Mouse (Mus musculus) embryonic fibroblast, embryonic 13.5 days (primary cell): ENCODE results near the gene Dhx57.

Source experiments
- CTCF ChIP-seq: IDR thresholded peaks from 2 replicates; pipeline ENCODE4 v1.5.1; 2011; ENCODE audit warnings: mild to moderate bottlenecking, control low read depth, low read length, moderate library complexity, borderline replicate concordance; ENCODE audit not compliant: insufficient read depth
- POLR2A ChIP-seq: IDR thresholded peaks from 2 replicates; pipeline ENCODE4 v1.6.1; 2011; ENCODE audit warnings: low read depth, mild to moderate bottlenecking, control low read depth, low read length, moderate library complexity

- TF ChIP-seq POLR2A (no peak), CTCF (peak; percentile 47; the same call in 1 of the 2 replicates)
Measured at GRCm38 (mm10) chr17:80332386-80332785, 42.1 kb upstream of the Dhx57 start.
